Mouse (Mus musculus) left cerebral cortex, adult 8-10 months (tissue): Measurements from ENCODE around the gene Ptpn14. TPM values are rescaled to one million over a fixed set of nuclear protein-coding genes. Genes with fewer than 3 reads are reported as not detected.

Source experiments
- DNase-seq, 2 experiments: peaks; one replicate each; pipeline ENCODE4 v3.0.0; 2022; ENCODE audit warnings: low spot score in 2 of 2
- total RNA-seq, 4 experiments: library from RNA; stranded (reverse); gene quantifications; 2 replicates each; pipeline ENCODE4 v1.2.4; 2022

Ptpn14 gene
- total RNA-seq, 4 experiments from 2014 or later = 10.0 to 12.9 (median 10.2) TPM

GRCm38 (mm10) chr1:189897861-189898260 is 169.8 kb downstream of the Ptpn14 start:
- DNase-seq = no peak

GRCm38 (mm10) chr1:189898708-189899107 is 170.6 kb downstream of the Ptpn14 start:
- DNase-seq = no peak

- DNase-seq = no peak
These were observed 171.5 kb downstream of the Ptpn14 start for GRCm38 (mm10) chr1:189899526-189899925.

- no peak for DNase-seq
These were observed 174.3 kb downstream of the Ptpn14 start for GRCm38 (mm10) chr1:189902413-189902812.

- no peak for DNase-seq
These were observed 175.1 kb downstream of the Ptpn14 start for GRCm38 (mm10) chr1:189903169-189903568.

GRCm38 (mm10) chr1:189910685-189911345 is 182.7 kb downstream of the Ptpn14 start:
- no peak for DNase-seq

GRCm38 (mm10) chr1:189913093-189913760 is 185.2 kb downstream of the Ptpn14 start:
- DNase-seq = no peak

GRCm38 (mm10) chr1:189916422-189917125 is 188.5 kb downstream of the Ptpn14 start:
- no peak for DNase-seq

- no peak for DNase-seq
These were observed 189.0 kb downstream of the Ptpn14 start for GRCm38 (mm10) chr1:189917126-189917500.

GRCm38 (mm10) chr1:189919756-189920155 is 191.7 kb downstream of the Ptpn14 start:
- peak in 1 of 2 experiments; percentile 82 for DNase-seq

- DNase-seq = no peak
These were observed 192.9 kb downstream of the Ptpn14 start for GRCm38 (mm10) chr1:189920701-189921567.

- DNase-seq = no peak
These were observed 193.4 kb downstream of the Ptpn14 start for GRCm38 (mm10) chr1:189921568-189921817.

GRCm38 (mm10) chr1:189921818-189922592 is 193.9 kb downstream of the Ptpn14 start, which contains the start of gene Smyd2:
TSS of gene Smyd2 (minus strand) at chr1:189922363.
- DNase-seq = peak in 1 of 2 experiments; percentile 41

GRCm38 (mm10) chr1:189922721-189923120 is 194.7 kb downstream of the Ptpn14 start:
- DNase-seq = no peak

- DNase-seq = no peak
These were observed 195.1 kb downstream of the Ptpn14 start for GRCm38 (mm10) chr1:189923157-189923556.

GRCm38 (mm10) chr1:189923871-189924568 is 196.0 kb downstream of the Ptpn14 start:
- no peak for DNase-seq

GRCm38 (mm10) chr1:189926279-189926678 is 198.2 kb downstream of the Ptpn14 start:
- no peak for DNase-seq
